Mouse (Mus musculus) left cerebral cortex, postnatal 36 days (tissue): ENCODE results near the gene Phactr1. TPM values are rescaled to one million over a fixed set of nuclear protein-coding genes. Genes with fewer than 3 reads are reported as not detected.
A peak's percentile ranks its signal among the peaks of the same experiment; 100 is the strongest.

ENCODE experiments used
- DNase-seq, 2 experiments: peaks; one replicate each; pipeline ENCODE4 v3.0.0; 2021 to 2022; ENCODE audit warnings: low spot score in 2 of 2, mixed read lengths in 1 of 2
- intact Hi-C: fragments of 180-260 bp; cut with DNase I; formaldehyde crosslinking; loops from one replicate; pipeline ENCODE4 v1.15.1; 2025
- total RNA-seq, 2 experiments: library from RNA; stranded (reverse); gene quantifications; 2 replicates each; pipeline ENCODE4 v1.2.3; 2021

Gene Phactr1
- total RNA-seq, 2 experiments from 2014 or later: 499 to 557 TPM

GRCm38 (mm10) chr13:42839358-42839757 is 158.9 kb downstream of the Phactr1 start:
- no peak for DNase-seq
- intact Hi-C loops: loop anchor here (5.0 kb wide), 1 partner anchor 78 kb away; no protein-coding TSS in a partner anchor

- intact Hi-C loops: no loop called here
- DNase-seq: no peak
These were observed 171.7 kb downstream of the Phactr1 start for GRCm38 (mm10) chr13:42852086-42852485.

GRCm38 (mm10) chr13:42853900-42854595 is 173.6 kb downstream of the Phactr1 start:
- intact Hi-C loops: no loop called here
- no peak for DNase-seq

GRCm38 (mm10) chr13:42866162-42866941 is 185.9 kb downstream of the Phactr1 start:
- intact Hi-C loops: no loop called here
- DNase-seq: peak in 1 of 2 experiments; percentile 42

- DNase-seq: no peak
- intact Hi-C loops: no loop called here
These were observed 186.6 kb downstream of the Phactr1 start for GRCm38 (mm10) chr13:42867026-42867425.

- intact Hi-C loops: no loop called here
These were observed 191.7 kb downstream of the Phactr1 start for GRCm38 (mm10) chr13:42872125-42872524.

GRCm38 (mm10) chr13:42878346-42878745 is 197.9 kb downstream of the Phactr1 start:
- intact Hi-C loops: no loop called here
- no peak for DNase-seq

More at GRCm38 (mm10) chr13:42872125-42872524, 191.7 kb downstream of the Phactr1 start:
- DNase-seq: no peak

GRCm38 (mm10) chr13:42884033-42884724 is 203.8 kb downstream of the Phactr1 start:
- intact Hi-C loops: no loop called here
- no peak for DNase-seq

- no peak for DNase-seq
- intact Hi-C loops: no loop called here
These were observed 204.3 kb downstream of the Phactr1 start for GRCm38 (mm10) chr13:42884725-42885115.

- intact Hi-C loops: no loop called here
- no peak for DNase-seq
These were observed 207.3 kb downstream of the Phactr1 start for GRCm38 (mm10) chr13:42887701-42888100.

- intact Hi-C loops: no loop called here
- DNase-seq: no peak
These were observed 209.4 kb downstream of the Phactr1 start for GRCm38 (mm10) chr13:42889516-42890474.

GRCm38 (mm10) chr13:42890651-42891050 is 210.2 kb downstream of the Phactr1 start:
- intact Hi-C loops: no loop called here
- no peak for DNase-seq

GRCm38 (mm10) chr13:42894016-42894415 is 213.6 kb downstream of the Phactr1 start:
- DNase-seq: no peak
- intact Hi-C loops: no loop called here

- intact Hi-C loops: no loop called here
- DNase-seq: no peak
These were observed 214.2 kb downstream of the Phactr1 start for GRCm38 (mm10) chr13:42894598-42894997.

- DNase-seq: no peak
- intact Hi-C loops: no loop called here
These were observed 215.6 kb downstream of the Phactr1 start for GRCm38 (mm10) chr13:42895980-42896379.

GRCm38 (mm10) chr13:42899611-42900010 is 219.2 kb downstream of the Phactr1 start:
- intact Hi-C loops: no loop called here
- no peak for DNase-seq

- no peak for DNase-seq
- intact Hi-C loops: no loop called here
These were observed 221.4 kb downstream of the Phactr1 start for GRCm38 (mm10) chr13:42901837-42902236.

- intact Hi-C loops: no loop called here
- DNase-seq: no peak
These were observed 222.4 kb downstream of the Phactr1 start for GRCm38 (mm10) chr13:42902859-42903258.

GRCm38 (mm10) chr13:42905818-42906217 is 225.4 kb downstream of the Phactr1 start:
- intact Hi-C loops: no loop called here
- no peak for DNase-seq
